Comparison of ENCODE assay signal across 7 mouse cellular contexts in genomic region chr4:138395087-138395970, GRCm38 (mm10). TPM values are rescaled to one million over a fixed set of nuclear protein-coding genes. Genes with fewer than 3 reads are reported as not detected.
DNase-seq lines count a peak whose midpoint lies in the region; ATAC-seq and TF ChIP-seq lines count a peak whose summit lies in the region.

No protein-coding gene starts in this region.

- DNase-seq in left cerebral cortex, adult 2 months (ENCODE audit: extremely low spot score in 1 of 2, low spot score in 2 of 2) = peak; percentile 63 to 75
- DNase-seq in left cerebral cortex, adult 11 months (ENCODE audit: low spot score) = no peak
- DNase-seq in embryo, embryonic 9.5 days (ENCODE audit: extremely low spot score) = peak; percentile 35
- DNase-seq in hindbrain, embryonic 11.5 days (ENCODE audit: low spot score) = peak; percentile 52
- DNase-seq in right cerebral cortex, postnatal 4 days = peak; percentile 55
- DNase-seq in thymus, adult 18-20 months = no peak

- H3K36me3 ChIP-seq in hindbrain, embryonic 11.5 days (ENCODE audit: control insufficient read depth, insufficient read depth, low read length) = no peaks in the 10 kb centered on the region
- H3K36me3 ChIP-seq in liver, embryonic 12.5 days = no peaks in the 10 kb centered on the region

- 0 out of 2 replicates have a peak, but pooled peaks cover 9% of the 10 kb centered on the region for H3K4me1 ChIP-seq in hindbrain, embryonic 11.5 days (replicated peaks; ENCODE audit: control insufficient read depth, insufficient read depth, low read length)
- peaks cover 4% of the 10 kb centered on the region; the same call in 1 of the 2 replicates for H3K4me1 ChIP-seq in liver, embryonic 12.5 days

- H3K4me3 ChIP-seq in left cerebral cortex, adult 2 months = peak overlapping the region; percentile 52
- H3K4me3 ChIP-seq in hindbrain, embryonic 11.5 days (ENCODE audit: low read depth, low read length) = peak overlapping the region; percentile 35
- H3K4me3 ChIP-seq in liver, embryonic 12.5 days = peak overlapping the region; percentile 9

- H3K9me3 ChIP-seq in hindbrain, embryonic 11.5 days (ENCODE audit: control insufficient read depth, low read length) = no peaks in the 10 kb centered on the region
- H3K9me3 ChIP-seq in liver, embryonic 12.5 days (replicated peaks) = no peaks in the 10 kb centered on the region

- intact Hi-C loops in left cerebral cortex, adult 2 months (cut with DNase I) = no loop called here

- 0 out of 2 replicates have a peak overlapping the region, but pooled peaks have one; percentile 15 for H3K9ac ChIP-seq in hindbrain, embryonic 11.5 days (ENCODE audit: low read depth, low read length)
- H3K9ac ChIP-seq in liver, embryonic 12.5 days = no peak overlapping the region

- H3K4me2 ChIP-seq in hindbrain, embryonic 11.5 days (replicated peaks; ENCODE audit: low read depth, low read length) = peak overlapping the region; percentile 58
- peak overlapping the region; percentile 52 for H3K4me2 ChIP-seq in liver, embryonic 12.5 days

- TF ChIP-seq CTCF in left cerebral cortex, adult 2 months (IDR thresholded peaks at IDR 0.05) = no peak

- H3K27ac ChIP-seq in left cerebral cortex, adult 2 months = peak overlapping the region; percentile 94
- no peak overlapping the region for H3K27ac ChIP-seq in hindbrain, embryonic 11.5 days (ENCODE audit: low read depth, low read length)
- no peak overlapping the region for H3K27ac ChIP-seq in liver, embryonic 12.5 days

- under 1% methylated on average over 93 of the region's 103 CpGs for WGBS in hindbrain, embryonic 11.5 days
- 3% methylated on average over 103 of the region's 103 CpGs for WGBS in liver, embryonic 12.5 days (ENCODE audit: insufficient replicate concordance)

- ATAC-seq in hindbrain, embryonic 11.5 days (ENCODE audit: low FRiP score) = no peak
- ATAC-seq in liver, embryonic 12.5 days = no peak

- H3K27me3 ChIP-seq in hindbrain, embryonic 11.5 days (ENCODE audit: control insufficient read depth, insufficient read depth, low read length) = peaks cover 46% of the 10 kb centered on the region
- peaks cover 96% of the 10 kb centered on the region for H3K27me3 ChIP-seq in liver, embryonic 12.5 days (replicated peaks)

RNA-seq across cellular contexts. Expression of gene Fam43b, which starts 1.0 kb away (rescaled TPM):
- 10 to 100 TPM; 33.4 to 42.4 TPM for total RNA-seq in left cerebral cortex, adult 2 months (2021)
- 0.11 TPM in 1 of 2 replicates, not detected in the other for polyA plus RNA-seq in hindbrain, embryonic 11.5 days (2014; fragmentation: Nextera tagmentation; extraction: Ambion mirVana)
- polyA plus RNA-seq in liver, embryonic 12.5 days (2016; fragmentation: Nextera tagmentation; extraction: Ambion mirVana) = not detected in 2 replicates

RNA-seq across cellular contexts. Expression of gene Cda, which starts 27.5 kb away (rescaled TPM):
- 1 to 10 TPM; 3.8 to 4.0 TPM for total RNA-seq in left cerebral cortex, adult 2 months (2021)
- polyA plus RNA-seq in hindbrain, embryonic 11.5 days (2014; fragmentation: Nextera tagmentation; extraction: Ambion mirVana) = 3.0 and 3.9 TPM in 2 replicates
- polyA plus RNA-seq in liver, embryonic 12.5 days (2016; fragmentation: Nextera tagmentation; extraction: Ambion mirVana) = 5.1 and 5.8 TPM in 2 replicates

RNA-seq across cellular contexts. Expression of gene Mul1, which starts 39.1 kb away (rescaled TPM):
- 10 to 100 TPM; 63.0 to 65.1 TPM for total RNA-seq in left cerebral cortex, adult 2 months (2021)
- polyA plus RNA-seq in hindbrain, embryonic 11.5 days (2014; fragmentation: Nextera tagmentation; extraction: Ambion mirVana) = 16.0 and 16.6 TPM in 2 replicates
- 9.4 and 10.2 TPM in 2 replicates for polyA plus RNA-seq in liver, embryonic 12.5 days (2016; fragmentation: Nextera tagmentation; extraction: Ambion mirVana)

RNA-seq across cellular contexts. Expression of gene Camk2n1, which starts 58.8 kb away (rescaled TPM):
- 1,000 to 10,000 TPM; 1,332 to 1,386 TPM for total RNA-seq in left cerebral cortex, adult 2 months (2021)
- 6.0 and 6.4 TPM in 2 replicates for polyA plus RNA-seq in hindbrain, embryonic 11.5 days (2014; fragmentation: Nextera tagmentation; extraction: Ambion mirVana)
- polyA plus RNA-seq in liver, embryonic 12.5 days (2016; fragmentation: Nextera tagmentation; extraction: Ambion mirVana) = 1.3 and 1.4 TPM in 2 replicates

Comparison
In these comparisons a context has a peak if more than half of its experiments do, and no peak if none do; other contexts are left out.
1. DNase-seq: peak in left cerebral cortex, adult 2 months (2 of 2), embryo, embryonic 9.5 days (single experiment), hindbrain, embryonic 11.5 days (single experiment) and right cerebral cortex, postnatal 4 days (single experiment); none in left cerebral cortex, adult 11 months (single experiment) and thymus, adult 18-20 months (0 of 2).
2. Peak in every context shown above with its lines, with median percentiles within 50 percentile points of each other: H3K4me3 ChIP-seq.